Mouse (Mus musculus): ENCODE measurements around the gene Klhdc8a. TPM values are rescaled to one million over a fixed set of nuclear protein-coding genes. Genes with fewer than 3 reads are reported as not detected.
"Not testable (repeated sequence)": the region's sequence is repeated elsewhere in the genome, so short reads cannot be mapped to it uniquely, and the experiment has no call there.

Gene Klhdc8a
- polyA plus RNA-seq, 1 experiment from 2014 or later = 0.05 TPM

GRCm38 (mm10) chr1:132346134-132346851 is 47.9 kb downstream of the Klhdc8a start:
- Histone ChIP-seq H3K9ac (ENCODE audit: low read depth, low read length) (no peak overlapping the region), H3K27me3 (replicated peaks; ENCODE audit: control insufficient read depth, insufficient read depth, low read length) (no peaks in the 10 kb centered on the region), H3K27ac (ENCODE audit: low read depth, low read length) (no peak overlapping the region; the same call in 1 of the 2 replicates), H3K4me3 (ENCODE audit: low read depth, low read length) (no peak overlapping the region), H3K9me3 (ENCODE audit: control insufficient read depth, low read length) (no peaks in the 10 kb centered on the region), H3K4me1 (replicated peaks; ENCODE audit: control insufficient read depth, insufficient read depth, low read length) (peaks cover 11% of the 10 kb centered on the region; the same call in 1 of the 2 replicates), H3K4me2 (no peak overlapping the region), H3K36me3 (ENCODE audit: control insufficient read depth, insufficient read depth, low read length) (no peaks in the 10 kb centered on the region)
- ATAC-seq (replicated peaks; ENCODE audit: low FRiP score) (0 out of 2 replicates have a peak, but pooled peaks have one; percentile 32), DNase-seq (ENCODE audit: low spot score) (no peak)
- WGBS = 63% methylated on average over 12 of the region's 12 CpGs

GRCm38 (mm10) chr1:132346951-132347350 is 48.5 kb downstream of the Klhdc8a start:
- no peak overlapping the region for H3K4me2 ChIP-seq
- no peaks in the 10 kb centered on the region for H3K36me3 ChIP-seq (ENCODE audit: control insufficient read depth, insufficient read depth, low read length)
- H3K9ac ChIP-seq (ENCODE audit: low read depth, low read length) = no peak overlapping the region
- no peak overlapping the region for H3K27ac ChIP-seq (ENCODE audit: low read depth, low read length)
- H3K9me3 ChIP-seq (ENCODE audit: control insufficient read depth, low read length) = no peaks in the 10 kb centered on the region
- H3K4me3 ChIP-seq (ENCODE audit: low read depth, low read length) = no peak overlapping the region
- H3K4me1 ChIP-seq (replicated peaks; ENCODE audit: control insufficient read depth, insufficient read depth, low read length) = peaks cover 7% of the 10 kb centered on the region; the same call in 1 of the 2 replicates
- no peak for ATAC-seq (replicated peaks; ENCODE audit: low FRiP score)
- DNase-seq (ENCODE audit: low spot score) = no peak
- no peaks in the 10 kb centered on the region for H3K27me3 ChIP-seq (replicated peaks; ENCODE audit: control insufficient read depth, insufficient read depth, low read length)

GRCm38 (mm10) chr1:132348401-132348800 is 50.0 kb downstream of the Klhdc8a start:
- Histone ChIP-seq H3K27me3 (replicated peaks; ENCODE audit: control insufficient read depth, insufficient read depth, low read length) (no peaks in the 10 kb centered on the region), H3K4me3 (ENCODE audit: low read depth, low read length) (no peak overlapping the region), H3K4me1 (replicated peaks; ENCODE audit: control insufficient read depth, insufficient read depth, low read length) (no peaks in the 10 kb centered on the region; the same call in 1 of the 2 replicates), H3K36me3 (ENCODE audit: control insufficient read depth, insufficient read depth, low read length) (no peaks in the 10 kb centered on the region), H3K9me3 (ENCODE audit: control insufficient read depth, low read length) (no peaks in the 10 kb centered on the region), H3K9ac (ENCODE audit: low read depth, low read length) (no peak overlapping the region), H3K4me2 (no peak overlapping the region), H3K27ac (ENCODE audit: low read depth, low read length) (no peak overlapping the region)
- ATAC-seq (replicated peaks; ENCODE audit: low FRiP score) = no peak
- 79% methylated on average over 5 of the region's 5 CpGs for WGBS
- no peak for DNase-seq (ENCODE audit: low spot score)

GRCm38 (mm10) chr1:132349049-132349448 is 50.6 kb downstream of the Klhdc8a start:
- H3K9ac ChIP-seq (ENCODE audit: low read depth, low read length); ATAC-seq (replicated peaks; ENCODE audit: low FRiP score); H3K4me3 ChIP-seq (ENCODE audit: low read depth, low read length); H3K27me3 ChIP-seq (replicated peaks; ENCODE audit: control insufficient read depth, insufficient read depth, low read length); H3K9me3 ChIP-seq (ENCODE audit: control insufficient read depth, low read length); H3K4me2 ChIP-seq; H3K4me1 ChIP-seq (replicated peaks; ENCODE audit: control insufficient read depth, insufficient read depth, low read length); DNase-seq (ENCODE audit: low spot score); H3K27ac ChIP-seq (ENCODE audit: low read depth, low read length); H3K36me3 ChIP-seq (ENCODE audit: control insufficient read depth, insufficient read depth, low read length): not testable (repeated sequence)

GRCm38 (mm10) chr1:132349601-132350000 is 51.2 kb downstream of the Klhdc8a start:
- H3K27me3 ChIP-seq (replicated peaks; ENCODE audit: control insufficient read depth, insufficient read depth, low read length); H3K9ac ChIP-seq (ENCODE audit: low read depth, low read length); H3K4me2 ChIP-seq; H3K9me3 ChIP-seq (ENCODE audit: control insufficient read depth, low read length); H3K4me3 ChIP-seq (ENCODE audit: low read depth, low read length); H3K4me1 ChIP-seq (replicated peaks; ENCODE audit: control insufficient read depth, insufficient read depth, low read length); H3K27ac ChIP-seq (ENCODE audit: low read depth, low read length); DNase-seq (ENCODE audit: low spot score); ATAC-seq (replicated peaks; ENCODE audit: low FRiP score); H3K36me3 ChIP-seq (ENCODE audit: control insufficient read depth, insufficient read depth, low read length): not testable (repeated sequence)
- 93% methylated on average over 3 of the region's 3 CpGs for WGBS

GRCm38 (mm10) chr1:132351058-132351457 is 52.6 kb downstream of the Klhdc8a start:
- H3K36me3 ChIP-seq (ENCODE audit: control insufficient read depth, insufficient read depth, low read length) = no peaks in the 10 kb centered on the region
- DNase-seq (ENCODE audit: low spot score) = no peak
- H3K4me3 ChIP-seq (ENCODE audit: low read depth, low read length) = no peak overlapping the region
- ATAC-seq (replicated peaks; ENCODE audit: low FRiP score) = no peak
- 87% methylated on average over 4 of the region's 4 CpGs for WGBS
- no peaks in the 10 kb centered on the region for H3K9me3 ChIP-seq (ENCODE audit: control insufficient read depth, low read length)
- H3K27ac ChIP-seq (ENCODE audit: low read depth, low read length) = no peak overlapping the region
- H3K4me1 ChIP-seq (replicated peaks; ENCODE audit: control insufficient read depth, insufficient read depth, low read length) = peaks cover 2% of the 10 kb centered on the region; the same call in 1 of the 2 replicates
- no peak overlapping the region for H3K9ac ChIP-seq (ENCODE audit: low read depth, low read length)
- H3K4me2 ChIP-seq = no peak overlapping the region
- H3K27me3 ChIP-seq (replicated peaks; ENCODE audit: control insufficient read depth, insufficient read depth, low read length) = no peaks in the 10 kb centered on the region

GRCm38 (mm10) chr1:132353389-132353788 is 55.0 kb downstream of the Klhdc8a start:
- ATAC-seq (replicated peaks; ENCODE audit: low FRiP score) (no peak), DNase-seq (ENCODE audit: low spot score) (no peak)
- Histone ChIP-seq H3K4me2 (no peak overlapping the region), H3K9me3 (ENCODE audit: control insufficient read depth, low read length) (no peaks in the 10 kb centered on the region), H3K4me3 (ENCODE audit: low read depth, low read length) (no peak overlapping the region), H3K27me3 (replicated peaks; ENCODE audit: control insufficient read depth, insufficient read depth, low read length) (no peaks in the 10 kb centered on the region), H3K9ac (ENCODE audit: low read depth, low read length) (no peak overlapping the region), H3K36me3 (ENCODE audit: control insufficient read depth, insufficient read depth, low read length) (peaks cover 4% of the 10 kb centered on the region; the same call in 1 of the 2 replicates), H3K27ac (ENCODE audit: low read depth, low read length) (no peak overlapping the region), H3K4me1 (replicated peaks; ENCODE audit: control insufficient read depth, insufficient read depth, low read length) (peaks cover 4% of the 10 kb centered on the region; the same call in 1 of the 2 replicates)
- WGBS = 72% methylated on average over 5 of the region's 5 CpGs

GRCm38 (mm10) chr1:132354234-132354633 is 55.8 kb downstream of the Klhdc8a start:
- DNase-seq (ENCODE audit: low spot score) = no peak
- no peak for ATAC-seq (replicated peaks; ENCODE audit: low FRiP score)
- no peaks in the 10 kb centered on the region for H3K9me3 ChIP-seq (ENCODE audit: control insufficient read depth, low read length)
- 79% methylated on average over 9 of the region's 9 CpGs for WGBS
- peaks cover 8% of the 10 kb centered on the region; the same call in 1 of the 2 replicates for H3K36me3 ChIP-seq (ENCODE audit: control insufficient read depth, insufficient read depth, low read length)
- H3K4me1 ChIP-seq (replicated peaks; ENCODE audit: control insufficient read depth, insufficient read depth, low read length) = peaks cover 8% of the 10 kb centered on the region
- no peaks in the 10 kb centered on the region for H3K27me3 ChIP-seq (replicated peaks; ENCODE audit: control insufficient read depth, insufficient read depth, low read length)
- H3K4me3 ChIP-seq (ENCODE audit: low read depth, low read length) = no peak overlapping the region
- no peak overlapping the region for H3K27ac ChIP-seq (ENCODE audit: low read depth, low read length)
- H3K9ac ChIP-seq (ENCODE audit: low read depth, low read length) = no peak overlapping the region
- no peak overlapping the region for H3K4me2 ChIP-seq

- H3K9me3 ChIP-seq (ENCODE audit: control insufficient read depth, low read length) = no peaks in the 10 kb centered on the region
- peaks cover 14% of the 10 kb centered on the region for H3K36me3 ChIP-seq (ENCODE audit: control insufficient read depth, insufficient read depth, low read length)
- no peak overlapping the region for H3K4me3 ChIP-seq (ENCODE audit: low read depth, low read length)
- no peak overlapping the region for H3K27ac ChIP-seq (ENCODE audit: low read depth, low read length)
- no peak overlapping the region for H3K4me2 ChIP-seq
- H3K9ac ChIP-seq (ENCODE audit: low read depth, low read length) = no peak overlapping the region
- DNase-seq (ENCODE audit: low spot score) (no peak), ATAC-seq (replicated peaks; ENCODE audit: low FRiP score) (no peak)
- peaks cover 8% of the 10 kb centered on the region for H3K4me1 ChIP-seq (replicated peaks; ENCODE audit: control insufficient read depth, insufficient read depth, low read length)
- H3K27me3 ChIP-seq (replicated peaks; ENCODE audit: control insufficient read depth, insufficient read depth, low read length) = no peaks in the 10 kb centered on the region
- 74% methylated on average over 6 of the region's 6 CpGs for WGBS
Measured at GRCm38 (mm10) chr1:132355162-132355601, 56.8 kb downstream of the Klhdc8a start.
